20 mouse cellular contexts compared by ENCODE assay signal in genomic region chr9:70973286-70973685, GRCm38 (mm10). TPM values are rescaled to one million over a fixed set of nuclear protein-coding genes. Genes with fewer than 3 reads are reported as not detected.
DNase-seq lines count a peak whose midpoint lies in the region; ATAC-seq and TF ChIP-seq lines count a peak whose summit lies in the region.
"Had no signal": no experiment of that assay in that cellular context is flagged by ENCODE, and none has a peak within 500 bp of the region (broad histone marks: within the 10 kb centered on the region; RNA-seq: fewer than 3 reads in every experiment).

No protein-coding gene starts in this region.

- peak; percentile 80 for ATAC-seq in intestine, embryonic 15.5 days
- ATAC-seq in intestine, postnatal 0 days, result no peak
- ATAC-seq in kidney, postnatal 0 days (replicated peaks; ENCODE audit: low FRiP score, low read depth), result no peak
- ATAC-seq in intestine, embryonic 16.5 days, result peak; percentile 58; the same call in 1 of the 2 replicates
- ATAC-seq: activated CD4-positive, CD25-positive, alpha-beta regulatory T cell, adult 4 months; forebrain, embryonic 14.5 days; forebrain, postnatal 0 days had no signal

- H3K4me1 ChIP-seq in intestine, embryonic 15.5 days (replicated peaks), result no peaks in the 10 kb centered on the region
- no peaks in the 10 kb centered on the region for H3K4me1 ChIP-seq in intestine, postnatal 0 days (replicated peaks; ENCODE audit: control insufficient read depth, insufficient read depth, low read length)
- H3K4me1 ChIP-seq in kidney, postnatal 0 days (replicated peaks; ENCODE audit: insufficient read depth, low read length), result no peaks in the 10 kb centered on the region
- H3K4me1 ChIP-seq in intestine, embryonic 16.5 days (ENCODE audit: control insufficient read depth, insufficient read depth, low read length), result no peaks in the 10 kb centered on the region
- H3K4me1 ChIP-seq: embryonic facial prominence, embryonic 12.5 days; embryonic facial prominence, embryonic 15.5 days; hindbrain, embryonic 12.5 days; hindbrain, embryonic 15.5 days had no signal

- no peak overlapping the region for H3K4me3 ChIP-seq in intestine, embryonic 15.5 days (replicated peaks)
- H3K4me3 ChIP-seq in intestine, postnatal 0 days (ENCODE audit: low read depth, low read length), result no peak overlapping the region
- H3K4me3 ChIP-seq in kidney, postnatal 0 days (replicated peaks; ENCODE audit: low read depth, low read length), result no peak overlapping the region
- H3K4me3 ChIP-seq in intestine, embryonic 16.5 days (ENCODE audit: low read length), result no peak overlapping the region
- H3K4me3 ChIP-seq: embryonic facial prominence, embryonic 12.5 days; embryonic facial prominence, embryonic 15.5 days; hindbrain, embryonic 12.5 days; hindbrain, embryonic 15.5 days had no signal

- H3K27me3 ChIP-seq in intestine, embryonic 15.5 days (replicated peaks), result no peaks in the 10 kb centered on the region
- 0 out of 2 replicates have a peak, but pooled peaks cover 3% of the 10 kb centered on the region for H3K27me3 ChIP-seq in intestine, postnatal 0 days (replicated peaks; ENCODE audit: control insufficient read depth, insufficient read depth, low read length)
- H3K27me3 ChIP-seq in kidney, postnatal 0 days (ENCODE audit: insufficient read depth, low read length), result no peaks in the 10 kb centered on the region
- H3K27me3 ChIP-seq in intestine, embryonic 16.5 days (replicated peaks; ENCODE audit: control insufficient read depth, insufficient read depth, low read length), result no peaks in the 10 kb centered on the region
- H3K27me3 ChIP-seq: embryonic facial prominence, embryonic 12.5 days; embryonic facial prominence, embryonic 15.5 days; hindbrain, embryonic 12.5 days; hindbrain, embryonic 15.5 days had no signal

- H3K4me2 ChIP-seq in intestine, embryonic 15.5 days (replicated peaks), result no peak overlapping the region
- no peak overlapping the region for H3K4me2 ChIP-seq in intestine, postnatal 0 days (replicated peaks; ENCODE audit: low read depth)
- no peak overlapping the region for H3K4me2 ChIP-seq in kidney, postnatal 0 days (ENCODE audit: low read length)
- no peak overlapping the region for H3K4me2 ChIP-seq in intestine, embryonic 16.5 days (ENCODE audit: low read depth, low read length)
- H3K4me2 ChIP-seq: embryonic facial prominence, embryonic 12.5 days; embryonic facial prominence, embryonic 15.5 days; heart, embryonic 11.5 days; hindbrain, embryonic 12.5 days; hindbrain, embryonic 15.5 days had no signal

- DNase-seq in kidney, postnatal 0 days (ENCODE audit: low spot score), result peak; percentile 19
- DNase-seq in kidney, postnatal 36 days, result no peak
- no peak for DNase-seq in cerebellum, adult 9-10 months
- DNase-seq: adrenal gland, adult 8-10 months; adrenal gland, postnatal 36 days; cerebellum, adult 18-20 months; cerebellum, adult 9-11 months; cerebellum, postnatal 25 days; forebrain, postnatal 0 days had no signal

- H3K27ac ChIP-seq in intestine, embryonic 15.5 days, result no peak overlapping the region
- no peak overlapping the region for H3K27ac ChIP-seq in intestine, postnatal 0 days (ENCODE audit: low read depth, low read length)
- H3K27ac ChIP-seq in kidney, postnatal 0 days, result no peak overlapping the region
- no peak overlapping the region for H3K27ac ChIP-seq in intestine, embryonic 16.5 days (ENCODE audit: low read length)
- H3K27ac ChIP-seq: embryonic facial prominence, embryonic 12.5 days; embryonic facial prominence, embryonic 15.5 days; hindbrain, embryonic 12.5 days; hindbrain, embryonic 15.5 days had no signal

- no peak overlapping the region for H3K9ac ChIP-seq in intestine, embryonic 15.5 days
- H3K9ac ChIP-seq in intestine, postnatal 0 days (ENCODE audit: low read depth, low read length), result no peak overlapping the region
- H3K9ac ChIP-seq in kidney, postnatal 0 days (ENCODE audit: low read depth, low read length), result no peak overlapping the region
- H3K9ac ChIP-seq in intestine, embryonic 16.5 days (ENCODE audit: low read depth, low read length), result no peak overlapping the region
- H3K9ac ChIP-seq: embryonic facial prominence, embryonic 12.5 days; embryonic facial prominence, embryonic 15.5 days; forebrain, postnatal 0 days; hindbrain, embryonic 12.5 days; hindbrain, embryonic 15.5 days had no signal

- H3K36me3 ChIP-seq in intestine, embryonic 15.5 days, result no peaks in the 10 kb centered on the region
- no peaks in the 10 kb centered on the region for H3K36me3 ChIP-seq in intestine, postnatal 0 days (ENCODE audit: control insufficient read depth, insufficient read depth)
- H3K36me3 ChIP-seq in kidney, postnatal 0 days (ENCODE audit: insufficient read depth, low read length), result no peaks in the 10 kb centered on the region
- no peaks in the 10 kb centered on the region for H3K36me3 ChIP-seq in intestine, embryonic 16.5 days (ENCODE audit: control insufficient read depth, insufficient read depth, low read length)
- H3K36me3 ChIP-seq: embryonic facial prominence, embryonic 12.5 days; embryonic facial prominence, embryonic 15.5 days; hindbrain, embryonic 12.5 days; hindbrain, embryonic 15.5 days had no signal

- H3K9me3 ChIP-seq in intestine, embryonic 15.5 days, result no peaks in the 10 kb centered on the region
- no peaks in the 10 kb centered on the region for H3K9me3 ChIP-seq in intestine, postnatal 0 days (ENCODE audit: control insufficient read depth)
- H3K9me3 ChIP-seq in kidney, postnatal 0 days (replicated peaks; ENCODE audit: low read length), result no peaks in the 10 kb centered on the region
- no peaks in the 10 kb centered on the region for H3K9me3 ChIP-seq in intestine, embryonic 16.5 days (ENCODE audit: control insufficient read depth, low read length)
- H3K9me3 ChIP-seq: embryonic facial prominence, embryonic 12.5 days; embryonic facial prominence, embryonic 15.5 days; hindbrain, embryonic 12.5 days; hindbrain, embryonic 15.5 days had no signal

- no peak for TF ChIP-seq CTCF in intestine, postnatal 0 days (IDR thresholded peaks at IDR 0.05; ENCODE audit: low read depth)
- no peak for TF ChIP-seq CTCF in kidney, postnatal 0 days (IDR thresholded peaks at IDR 0.05; ENCODE audit: low read depth)

RNA-seq across cellular contexts. Expression of gene Lipc, which starts 21.3 kb away (rescaled TPM):
- 1.1 and 1.7 TPM in 2 replicates for polyA plus RNA-seq in intestine, embryonic 15.5 days (2015; fragmentation: Nextera tagmentation; extraction: Ambion mirVana)
- polyA plus RNA-seq in intestine, postnatal 0 days (2015; fragmentation: Nextera tagmentation; extraction: Ambion mirVana), result 0.08 TPM in 1 of 2 replicates, not detected in the other
- 0.45 and 0.46 TPM in 2 replicates for polyA plus RNA-seq in kidney, postnatal 0 days (2015; fragmentation: Nextera tagmentation; extraction: Ambion mirVana)
- polyA plus RNA-seq in intestine, embryonic 16.5 days (2015; fragmentation: Nextera tagmentation; extraction: Ambion mirVana), result 1.2 and 1.4 TPM in 2 replicates
- polyA plus RNA-seq: embryonic facial prominence, embryonic 12.5 days; forebrain, embryonic 11.5 days; hindbrain, embryonic 15.5 days had no signal

Comparison
In these comparisons a context has a peak if more than half of its experiments do, and no peak if none do; other contexts are left out.
1. ATAC-seq: peak in intestine, embryonic 15.5 days (single experiment) and intestine, embryonic 16.5 days (single experiment); none in intestine, postnatal 0 days (single experiment) and kidney, postnatal 0 days (single experiment).